Mouse (Mus musculus): ENCODE measurements around the gene Hspa1a. TPM values are rescaled to one million over a fixed set of nuclear protein-coding genes. Genes with fewer than 3 reads are reported as not detected.
"Not testable (repeated sequence)": the region's sequence is repeated elsewhere in the genome, so short reads cannot be mapped to it uniquely, and the experiment has no call there.

Gene Hspa1a
- polyA plus RNA-seq, 1 experiment: 4.4 TPM

DNA sequence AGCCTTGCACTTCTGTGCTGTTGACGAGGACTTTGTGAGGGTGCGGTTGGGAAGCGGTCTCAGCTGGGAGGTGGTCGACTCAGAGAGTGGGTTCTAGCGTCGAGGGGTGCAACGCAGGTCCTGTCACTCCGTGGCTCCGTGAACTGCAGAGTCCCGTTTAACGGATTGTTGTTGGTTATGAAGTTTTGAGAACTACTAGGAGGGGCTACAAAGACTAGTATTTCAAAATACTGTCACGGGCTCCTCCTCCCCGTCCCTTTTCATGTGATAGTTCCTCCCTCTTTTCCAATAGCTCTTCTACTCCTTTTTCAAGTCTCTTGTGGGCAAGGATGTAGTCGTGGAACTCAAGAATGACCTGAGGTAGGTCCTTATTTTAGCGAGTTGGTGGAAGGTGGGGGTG, 10.4 kb upstream of the Hspa1a start:
- TF ChIP-seq POLR2A (IDR thresholded peaks at IDR 0.05; ENCODE audit: control insufficient read depth, low read depth, low read length) (no peak), CTCF (IDR thresholded peaks at IDR 0.05; ENCODE audit: control insufficient read depth, insufficient read depth, insufficient replicate concordance, low read depth, low read length) (no peak)
- Histone ChIP-seq H3K27me3 (ENCODE audit: control insufficient read depth, insufficient read depth, low read length) (no peaks in the 10 kb centered on the region), H3K4me3 (ENCODE audit: control insufficient read depth, low read depth, low read length) (peak overlapping the region; percentile 83), H3K36me3 (ENCODE audit: control insufficient read depth, insufficient read depth, low read length) (no peaks in the 10 kb centered on the region), H3K4me1 (ENCODE audit: control insufficient read depth, insufficient read depth, low read length) (peaks cover 12% of the 10 kb centered on the region), H3K27ac (ENCODE audit: control insufficient read depth, insufficient read depth, low read depth, low read length) (peak overlapping the region; percentile 92)

DNA sequence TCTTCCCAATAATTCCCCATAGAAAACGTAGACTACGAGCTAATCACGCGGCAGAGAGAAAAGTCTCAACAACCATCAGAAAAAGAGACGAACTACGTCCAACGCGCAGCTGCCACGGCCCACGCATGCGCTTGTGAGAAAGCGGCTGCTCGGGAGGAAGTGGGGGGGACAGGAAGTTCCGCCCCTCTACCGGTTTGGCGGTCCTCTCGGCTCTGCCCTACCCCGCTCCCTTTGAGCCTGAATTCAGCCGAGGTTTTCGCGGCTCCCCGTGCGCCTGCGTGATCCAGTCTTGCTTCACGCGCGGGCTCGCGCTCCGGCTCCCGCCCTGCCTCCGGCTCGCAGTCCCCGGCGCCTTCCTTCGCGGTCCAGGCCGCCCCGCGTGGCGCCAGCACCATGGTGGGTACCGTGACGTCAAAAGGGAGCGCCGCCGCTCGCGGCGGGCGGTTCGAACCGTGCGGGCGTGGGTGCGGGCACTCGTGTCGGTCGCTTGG, 9.8 kb upstream of the Hspa1a start, which contains the start of gene Lsm2:
Gene Lsm2, plus strand, starts transcription at position 173 of the 491 bp plus-strand sequence.
- H3K27me3 ChIP-seq (ENCODE audit: control insufficient read depth, insufficient read depth, low read length): no peaks in the 10 kb centered on the region
- H3K4me1 ChIP-seq (ENCODE audit: control insufficient read depth, insufficient read depth, low read length): peaks cover 17% of the 10 kb centered on the region
- TF ChIP-seq CTCF (IDR thresholded peaks at IDR 0.05; ENCODE audit: control insufficient read depth, insufficient read depth, insufficient replicate concordance, low read depth, low read length): no peak
- TF ChIP-seq POLR2A (IDR thresholded peaks at IDR 0.05; ENCODE audit: control insufficient read depth, low read depth, low read length): peak; percentile 95

DNA sequence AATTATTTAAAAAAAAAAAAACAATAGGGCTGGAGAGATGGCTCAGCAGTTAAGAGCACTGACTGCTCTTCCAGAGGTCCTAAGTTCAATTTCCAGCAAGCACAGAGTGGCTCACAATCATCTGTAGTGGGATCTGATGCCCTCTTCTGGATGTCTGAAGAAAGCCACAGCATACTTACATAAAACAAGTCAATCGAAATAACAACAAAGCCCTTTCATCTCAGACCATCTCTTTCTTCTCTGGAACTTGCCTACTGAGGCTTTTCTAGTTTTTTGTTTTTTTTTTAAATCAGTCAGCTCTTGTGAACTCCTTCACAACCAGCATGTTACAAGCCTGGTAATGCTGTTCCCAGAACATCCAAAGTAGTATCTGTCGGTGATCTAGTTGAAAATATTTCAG, 8.7 kb upstream of the Hspa1a start:
- H3K27ac ChIP-seq (ENCODE audit: control insufficient read depth, insufficient read depth, low read depth, low read length): no peak overlapping the region
- H3K36me3 ChIP-seq (ENCODE audit: control insufficient read depth, insufficient read depth, low read length): no peaks in the 10 kb centered on the region
- no peak for TF ChIP-seq POLR2A (IDR thresholded peaks at IDR 0.05; ENCODE audit: control insufficient read depth, low read depth, low read length)
- no peak for TF ChIP-seq CTCF (IDR thresholded peaks at IDR 0.05; ENCODE audit: control insufficient read depth, insufficient read depth, insufficient replicate concordance, low read depth, low read length)
- no peak overlapping the region for H3K4me3 ChIP-seq (ENCODE audit: control insufficient read depth, low read depth, low read length)
- no peaks in the 10 kb centered on the region for H3K27me3 ChIP-seq (ENCODE audit: control insufficient read depth, insufficient read depth, low read length)
- H3K4me1 ChIP-seq (ENCODE audit: control insufficient read depth, insufficient read depth, low read length): peaks cover 17% of the 10 kb centered on the region

More for the DNA sequence above, 9.8 kb upstream of the Hspa1a start, which contains the start of gene Lsm2:
- H3K36me3 ChIP-seq (ENCODE audit: control insufficient read depth, insufficient read depth, low read length): no peaks in the 10 kb centered on the region
- peak within 1 kb of the TSS; percentile 92 for H3K27ac ChIP-seq (ENCODE audit: control insufficient read depth, insufficient read depth, low read depth, low read length)
- peak within 1 kb of the TSS; percentile 83 for H3K4me3 ChIP-seq (ENCODE audit: control insufficient read depth, low read depth, low read length)

DNA sequence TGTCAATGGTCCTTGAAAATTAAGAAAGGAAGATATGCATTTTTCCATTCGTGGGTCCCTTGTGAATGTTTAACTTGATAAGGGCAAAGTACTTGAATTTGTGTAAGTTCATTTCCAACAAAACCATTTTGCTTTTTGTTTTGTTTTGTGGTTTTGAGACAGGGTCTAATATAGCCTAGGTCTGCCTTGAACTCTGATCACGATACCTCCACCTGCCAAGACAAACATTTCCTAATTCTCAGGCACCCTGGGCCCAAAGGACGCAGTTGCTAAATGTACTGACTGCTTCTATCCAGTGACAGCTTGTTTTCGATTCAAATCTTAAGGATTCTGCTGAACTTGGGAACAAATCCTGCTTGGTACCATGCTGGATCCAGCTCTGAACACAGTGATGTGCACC, 7.7 kb upstream of the Hspa1a start:
- no peak overlapping the region for H3K4me3 ChIP-seq (ENCODE audit: control insufficient read depth, low read depth, low read length)
- H3K4me1 ChIP-seq (ENCODE audit: control insufficient read depth, insufficient read depth, low read length): peaks cover 17% of the 10 kb centered on the region
- TF ChIP-seq CTCF (IDR thresholded peaks at IDR 0.05; ENCODE audit: control insufficient read depth, insufficient read depth, insufficient replicate concordance, low read depth, low read length): no peak
- no peak for TF ChIP-seq POLR2A (IDR thresholded peaks at IDR 0.05; ENCODE audit: control insufficient read depth, low read depth, low read length)
- H3K27ac ChIP-seq (ENCODE audit: control insufficient read depth, insufficient read depth, low read depth, low read length): no peak overlapping the region
- H3K27me3 ChIP-seq (ENCODE audit: control insufficient read depth, insufficient read depth, low read length): no peaks in the 10 kb centered on the region
- H3K36me3 ChIP-seq (ENCODE audit: control insufficient read depth, insufficient read depth, low read length): no peaks in the 10 kb centered on the region

DNA sequence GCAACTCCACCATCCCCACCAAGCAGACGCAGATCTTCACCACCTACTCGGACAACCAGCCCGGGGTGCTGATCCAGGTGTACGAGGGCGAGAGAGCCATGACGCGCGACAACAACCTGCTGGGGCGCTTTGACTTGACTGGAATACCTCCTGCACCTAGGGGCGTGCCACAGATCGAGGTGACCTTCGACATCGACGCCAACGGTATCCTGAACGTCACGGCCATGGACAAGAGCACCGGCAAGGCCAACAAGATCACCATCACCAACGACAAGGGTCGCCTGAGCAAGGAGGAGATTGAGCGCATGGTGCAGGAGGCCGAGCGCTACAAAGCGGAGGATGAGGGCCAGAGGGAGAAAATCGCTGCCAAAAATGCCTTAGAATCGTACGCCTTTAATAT, 6.3 kb upstream of the Hspa1a start:
- H3K36me3 ChIP-seq (ENCODE audit: control insufficient read depth, insufficient read depth, low read length): no peaks in the 10 kb centered on the region
- no peak; the same call in 1 of the 2 replicates for TF ChIP-seq POLR2A (IDR thresholded peaks at IDR 0.05; ENCODE audit: control insufficient read depth, low read depth, low read length)
- no peak for TF ChIP-seq CTCF (IDR thresholded peaks at IDR 0.05; ENCODE audit: control insufficient read depth, insufficient read depth, insufficient replicate concordance, low read depth, low read length)
- H3K4me3 ChIP-seq (ENCODE audit: control insufficient read depth, low read depth, low read length): peak overlapping the region; percentile 48
- no peak overlapping the region for H3K27ac ChIP-seq (ENCODE audit: control insufficient read depth, insufficient read depth, low read depth, low read length)
- peaks cover 17% of the 10 kb centered on the region for H3K4me1 ChIP-seq (ENCODE audit: control insufficient read depth, insufficient read depth, low read length)
- no peaks in the 10 kb centered on the region for H3K27me3 ChIP-seq (ENCODE audit: control insufficient read depth, insufficient read depth, low read length)

DNA sequence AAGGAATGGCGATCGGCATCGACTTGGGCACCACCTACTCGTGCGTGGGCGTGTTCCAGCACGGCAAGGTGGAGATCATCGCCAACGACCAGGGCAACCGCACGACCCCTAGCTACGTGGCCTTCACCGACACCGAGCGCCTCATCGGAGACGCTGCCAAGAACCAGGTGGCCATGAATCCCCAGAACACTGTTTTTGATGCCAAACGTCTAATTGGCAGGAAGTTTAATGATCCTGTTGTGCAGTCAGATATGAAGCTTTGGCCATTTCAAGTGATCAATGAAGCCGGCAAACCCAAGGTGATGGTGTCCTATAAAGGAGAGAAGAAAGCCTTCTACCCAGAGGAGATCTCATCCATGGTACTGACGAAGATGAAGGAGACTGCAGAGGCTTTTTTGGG, 5.0 kb upstream of the Hspa1a start:
- peak overlapping the region; percentile 77 for H3K4me3 ChIP-seq (ENCODE audit: control insufficient read depth, low read depth, low read length)

DNA sequence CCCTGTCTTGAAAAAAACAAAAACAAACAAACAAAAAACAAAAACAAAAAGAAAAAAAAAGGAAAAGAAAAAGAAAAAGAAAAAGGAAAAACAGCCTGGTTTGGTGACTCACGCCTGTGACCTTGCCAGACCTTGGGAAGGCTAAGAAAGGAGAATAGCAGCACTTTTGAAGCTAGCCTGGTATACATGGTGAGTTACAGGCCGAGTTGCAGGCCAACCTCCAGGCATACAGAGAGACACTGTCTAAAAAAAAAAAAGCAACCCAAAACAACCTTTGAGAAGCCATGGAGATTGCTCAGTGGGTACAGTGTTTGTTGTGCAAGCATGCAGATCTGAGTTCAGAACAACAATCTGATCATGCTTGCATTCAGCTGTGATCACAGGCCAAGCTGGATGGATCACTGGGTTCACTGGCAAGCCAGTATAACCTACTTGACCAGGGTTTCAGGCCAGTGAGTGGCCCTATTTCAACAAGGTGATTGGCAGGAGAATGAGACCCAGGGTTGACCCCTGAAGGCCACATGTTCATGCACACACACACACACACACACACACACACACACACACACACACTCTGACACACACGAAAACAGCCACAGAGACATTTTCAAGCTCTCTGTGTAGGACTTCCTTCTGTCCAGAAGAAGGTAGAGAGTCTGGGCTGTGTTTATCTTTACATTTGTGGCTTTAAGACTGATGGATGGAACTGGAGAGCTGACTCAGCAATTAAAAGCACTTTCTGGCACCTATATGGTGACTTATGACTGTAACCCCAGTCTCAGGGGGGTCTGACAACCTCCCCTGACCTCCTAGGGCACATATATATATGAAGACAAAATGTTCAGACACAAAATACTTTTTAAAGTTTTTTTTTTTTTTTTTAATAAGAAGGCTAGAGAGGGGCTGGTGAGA, 3.9 kb upstream of the Hspa1a start:
- H3K36me3 ChIP-seq (ENCODE audit: control insufficient read depth, insufficient read depth, low read length): no peaks in the 10 kb centered on the region
- peak overlapping the region; percentile 57 for H3K4me3 ChIP-seq (ENCODE audit: control insufficient read depth, low read depth, low read length)
- no peak for TF ChIP-seq CTCF (IDR thresholded peaks at IDR 0.05; ENCODE audit: control insufficient read depth, insufficient read depth, insufficient replicate concordance, low read depth, low read length)
- TF ChIP-seq POLR2A (IDR thresholded peaks at IDR 0.05; ENCODE audit: control insufficient read depth, low read depth, low read length): no peak
- no peaks in the 10 kb centered on the region for H3K27me3 ChIP-seq (ENCODE audit: control insufficient read depth, insufficient read depth, low read length)
- peaks cover 19% of the 10 kb centered on the region for H3K4me1 ChIP-seq (ENCODE audit: control insufficient read depth, insufficient read depth, low read length)
- no peak overlapping the region for H3K27ac ChIP-seq (ENCODE audit: control insufficient read depth, insufficient read depth, low read depth, low read length)

More for the DNA sequence above, 5.0 kb upstream of the Hspa1a start:
- Histone ChIP-seq H3K27ac (ENCODE audit: control insufficient read depth, insufficient read depth, low read depth, low read length) (no peak overlapping the region), H3K27me3 (ENCODE audit: control insufficient read depth, insufficient read depth, low read length) (no peaks in the 10 kb centered on the region), H3K36me3 (ENCODE audit: control insufficient read depth, insufficient read depth, low read length) (no peaks in the 10 kb centered on the region), H3K4me1 (ENCODE audit: control insufficient read depth, insufficient read depth, low read length) (peaks cover 21% of the 10 kb centered on the region)
- TF ChIP-seq POLR2A (IDR thresholded peaks at IDR 0.05; ENCODE audit: control insufficient read depth, low read depth, low read length): no peak
- TF ChIP-seq CTCF (IDR thresholded peaks at IDR 0.05; ENCODE audit: control insufficient read depth, insufficient read depth, insufficient replicate concordance, low read depth, low read length): no peak

DNA sequence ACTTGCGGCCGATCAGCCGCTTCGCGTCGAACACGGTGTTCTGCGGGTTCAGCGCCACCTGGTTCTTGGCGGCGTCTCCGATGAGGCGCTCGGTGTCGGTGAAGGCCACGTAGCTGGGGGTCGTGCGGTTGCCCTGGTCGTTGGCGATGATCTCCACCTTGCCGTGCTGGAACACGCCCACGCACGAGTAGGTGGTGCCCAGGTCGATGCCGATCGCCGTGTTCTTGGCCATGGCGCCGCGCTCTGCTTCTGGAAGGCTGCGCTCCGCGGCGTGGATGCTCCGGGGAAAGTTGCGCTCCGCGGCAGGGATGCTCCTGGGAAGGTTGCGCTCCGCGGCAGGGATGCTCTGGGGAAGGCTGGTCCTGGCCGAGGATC, 275 bp downstream of the Hspa1a start:
- H3K27ac ChIP-seq (ENCODE audit: control insufficient read depth, insufficient read depth, low read depth, low read length); H3K4me1 ChIP-seq (ENCODE audit: control insufficient read depth, insufficient read depth, low read length); H3K27me3 ChIP-seq (ENCODE audit: control insufficient read depth, insufficient read depth, low read length); H3K36me3 ChIP-seq (ENCODE audit: control insufficient read depth, insufficient read depth, low read length): not testable (repeated sequence)
- peak overlapping the region; percentile 91 for H3K4me3 ChIP-seq (ENCODE audit: control insufficient read depth, low read depth, low read length)

DNA sequence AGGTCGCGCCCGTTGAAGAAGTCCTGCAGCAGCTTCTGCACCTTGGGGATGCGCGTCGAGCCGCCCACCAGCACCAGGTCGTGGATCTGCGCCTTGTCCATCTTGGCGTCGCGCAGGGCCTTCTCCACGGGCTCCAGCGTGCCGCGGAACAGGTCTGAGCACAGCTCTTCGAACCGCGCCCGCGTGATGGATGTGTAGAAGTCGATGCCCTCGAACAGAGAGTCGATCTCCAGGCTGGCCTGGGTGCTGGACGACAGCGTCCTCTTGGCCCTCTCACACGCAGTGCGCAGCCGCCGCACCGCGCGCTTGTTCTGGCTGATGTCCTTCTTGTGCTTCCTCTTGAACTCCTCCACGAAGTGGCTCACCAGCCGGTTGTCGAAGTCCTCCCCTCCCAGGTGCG, 1.1 kb downstream of the Hspa1a start:
- not testable (repeated sequence) for H3K36me3 ChIP-seq (ENCODE audit: control insufficient read depth, insufficient read depth, low read length); H3K4me1 ChIP-seq (ENCODE audit: control insufficient read depth, insufficient read depth, low read length); H3K4me3 ChIP-seq (ENCODE audit: control insufficient read depth, low read depth, low read length); H3K27me3 ChIP-seq (ENCODE audit: control insufficient read depth, insufficient read depth, low read length); H3K27ac ChIP-seq (ENCODE audit: control insufficient read depth, insufficient read depth, low read depth, low read length)

DNA sequence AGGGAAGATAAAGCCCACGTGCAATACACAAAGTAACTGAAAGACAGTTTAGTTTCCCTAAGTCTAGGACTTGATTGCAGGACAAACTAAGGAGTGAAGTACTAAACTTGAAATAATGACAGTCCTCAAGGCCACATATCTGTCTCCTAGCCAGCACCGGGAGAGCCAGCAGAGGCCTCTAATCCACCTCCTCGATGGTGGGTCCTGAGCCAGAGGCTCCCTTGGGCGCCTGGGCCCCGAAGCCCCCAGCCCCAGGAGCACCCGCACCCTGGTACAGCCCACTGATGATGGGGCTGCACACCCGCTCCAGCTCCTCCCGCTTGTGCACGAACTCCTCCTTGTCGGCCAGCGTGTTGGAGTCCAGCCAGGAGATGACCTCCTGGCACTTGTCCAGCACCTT, 2.1 kb downstream of the Hspa1a start, which contains the start of gene Gm20481:
Gene Gm20481, plus strand, starts transcription at position 91 of the 400 bp plus-strand sequence.
- H3K27me3 ChIP-seq (ENCODE audit: control insufficient read depth, insufficient read depth, low read length): not testable (repeated sequence)

More for the DNA sequence above, 2.1 kb downstream of the Hspa1a start, which contains the start of gene Gm20481:
- peak within 1 kb of the TSS; percentile 48 for H3K4me3 ChIP-seq (ENCODE audit: control insufficient read depth, low read depth, low read length)
- not testable (repeated sequence) for H3K27ac ChIP-seq (ENCODE audit: control insufficient read depth, insufficient read depth, low read depth, low read length); H3K4me1 ChIP-seq (ENCODE audit: control insufficient read depth, insufficient read depth, low read length); H3K36me3 ChIP-seq (ENCODE audit: control insufficient read depth, insufficient read depth, low read length)
